Comparison of ENCODE assay signal across 9 mouse cellular contexts in the genomic region with DNA sequence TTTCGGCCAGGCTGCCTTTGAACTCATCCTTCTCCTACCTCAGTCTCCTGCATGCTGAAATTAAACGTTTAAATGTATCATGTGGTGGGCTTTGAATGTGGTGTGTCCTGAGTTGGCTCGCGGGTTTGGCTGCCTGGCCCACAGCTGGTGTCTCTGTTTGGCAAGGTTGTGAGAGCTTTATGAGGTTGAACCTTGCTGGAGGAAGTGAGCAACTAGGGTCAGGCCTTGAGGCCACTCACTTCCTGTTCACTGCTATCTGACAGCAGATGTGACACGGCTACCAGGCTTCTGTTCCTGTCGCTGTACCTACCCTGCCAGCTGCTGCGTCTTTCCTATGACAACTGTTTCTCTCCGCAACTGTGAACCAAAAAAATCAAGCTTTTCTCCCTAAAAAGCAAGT. TPM values are rescaled to one million over a fixed set of nuclear protein-coding genes. Genes with fewer than 3 reads are reported as not detected.
A peak's percentile ranks its signal among the peaks of the same experiment; 100 is the strongest.
DNase-seq lines count a peak whose midpoint lies in the region; ATAC-seq and TF ChIP-seq lines count a peak whose summit lies in the region.
"Had no signal": no experiment of that assay in that cellular context is flagged by ENCODE, and none has a peak within 500 bp of the region (broad histone marks: within the 10 kb centered on the region; RNA-seq: fewer than 3 reads in every experiment).

No protein-coding gene starts in this region.

- 55% methylated on average over 8 of the region's 8 CpGs for WGBS in heart, embryonic 15.5 days
- WGBS in liver, postnatal 0 days (ENCODE audit: insufficient replicate concordance): 26% methylated on average over 8 of the region's 8 CpGs

- no peak for TF ChIP-seq CTCF in liver, postnatal 0 days (IDR thresholded peaks at IDR 0.05; ENCODE audit: low read depth)

- H3K27ac ChIP-seq in heart, embryonic 15.5 days: peak overlapping the region; percentile 40; the same call in 1 of the 2 replicates
- peak overlapping the region; percentile 85 for H3K27ac ChIP-seq in liver, postnatal 0 days (ENCODE audit: low read depth)

- H3K9me3 ChIP-seq in heart, embryonic 15.5 days (replicated peaks): no peaks in the 10 kb centered on the region
- H3K9me3 ChIP-seq in liver, postnatal 0 days (ENCODE audit: low read length): no peaks in the 10 kb centered on the region

- H3K9ac ChIP-seq in heart, embryonic 15.5 days: no peak overlapping the region
- H3K9ac ChIP-seq in liver, postnatal 0 days (replicated peaks): no peak overlapping the region

- peaks cover 9% of the 10 kb centered on the region for H3K4me1 ChIP-seq in heart, embryonic 15.5 days (replicated peaks)
- H3K4me1 ChIP-seq in liver, postnatal 0 days (ENCODE audit: insufficient read depth): no peaks in the 10 kb centered on the region; the same call in 1 of the 2 replicates

- no peaks in the 10 kb centered on the region for H3K36me3 ChIP-seq in heart, embryonic 15.5 days
- no peaks in the 10 kb centered on the region for H3K36me3 ChIP-seq in liver, postnatal 0 days (replicated peaks; ENCODE audit: insufficient read depth, low read length)

- ATAC-seq in heart, embryonic 15.5 days (replicated peaks; ENCODE audit: insufficient number of reproducible peaks, insufficient read depth, low FRiP score, low read depth): no peak
- ATAC-seq in liver, postnatal 0 days: peak; percentile 94
- ATAC-seq in frontal cortex, adult (ENCODE audit: low TSS enrichment): no peak
- ATAC-seq: hindbrain, embryonic 16.5 days had no signal

- H3K4me2 ChIP-seq in heart, embryonic 15.5 days: no peak overlapping the region
- H3K4me2 ChIP-seq in liver, postnatal 0 days (ENCODE audit: low read depth, low read length): peak overlapping the region; percentile 44

- no peak for DNase-seq in heart, postnatal 4 days
- DNase-seq in T-cell, adult 2 months (ENCODE audit: low spot score): peak; percentile 84
- peak; percentile 55 for DNase-seq in liver, postnatal 0 days
- peak; percentile 28 to 47 for DNase-seq in spleen, postnatal 14 days (ENCODE audit: low spot score in 2 of 2)
- DNase-seq in urinary bladder, postnatal 36 days (ENCODE audit: low spot score in 2 of 2): no peak
- no peak for DNase-seq in gastrocnemius, adult 8-10 months (ENCODE audit: low spot score in 2 of 2)

- H3K27me3 ChIP-seq in heart, embryonic 15.5 days: no peaks in the 10 kb centered on the region
- no peaks in the 10 kb centered on the region for H3K27me3 ChIP-seq in liver, postnatal 0 days (ENCODE audit: insufficient read depth, low read length)

- TF ChIP-seq EP300 in liver, postnatal 0 days (IDR thresholded peaks at IDR 0.05; ENCODE audit: low read depth): no peak

- H3K4me3 ChIP-seq in heart, embryonic 15.5 days: no peak overlapping the region
- H3K4me3 ChIP-seq in liver, postnatal 0 days (ENCODE audit: low read depth, low read length): no peak overlapping the region

RNA-seq across cellular contexts. Expression of a gene that starts 12.0 kb away (rescaled TPM):
- 66.1 and 67.8 TPM in 2 replicates for polyA plus RNA-seq in heart, embryonic 15.5 days (2015; fragmentation: Nextera tagmentation; extraction: Ambion mirVana)
- 10 to 100 TPM; 88.2 to 90.4 TPM for total RNA-seq in heart, postnatal 4 days (2021)
- polyA plus RNA-seq in liver, postnatal 0 days (2015; fragmentation: Nextera tagmentation; extraction: Ambion mirVana): 8.4 and 11.3 TPM in 2 replicates
- total RNA-seq in gastrocnemius, adult 8-10 months (2022): 1 to 10 TPM in 2 of 4 experiments, under 1 TPM in 2; 0.45 to 2.5 (median 1.0) TPM

RNA-seq across cellular contexts. Expression of a gene that starts 44.8 kb away (rescaled TPM):
- 158 and 170 TPM in 2 replicates for polyA plus RNA-seq in heart, embryonic 15.5 days (2015; fragmentation: Nextera tagmentation; extraction: Ambion mirVana)
- 100 to 1,000 TPM; 359 to 377 TPM for total RNA-seq in heart, postnatal 4 days (2021)
- polyA plus RNA-seq in liver, postnatal 0 days (2015; fragmentation: Nextera tagmentation; extraction: Ambion mirVana): 19.0 and 29.6 TPM in 2 replicates
- 100 to 1,000 TPM in 1 of 4 experiments, 10 to 100 TPM in 3; 60.8 to 209 (median 73.5) TPM for total RNA-seq in gastrocnemius, adult 8-10 months (2022)

Comparison
In these comparisons a context has a peak if more than half of its experiments do, and no peak if none do; other contexts are left out.
1. DNase-seq: peak in T-cell, adult 2 months (single experiment), liver, postnatal 0 days (single experiment) and spleen, postnatal 14 days (2 of 2); none in heart, postnatal 4 days (single experiment), urinary bladder, postnatal 36 days (0 of 2) and gastrocnemius, adult 8-10 months (0 of 2).
2. RNA of a gene that starts 12.0 kb away (total RNA-seq): 88.2 to 90.4 TPM in heart, postnatal 4 days; 0.45 to 2.5 TPM in gastrocnemius, adult 8-10 months; every median in the first group is over 10 times any median in the second.